Mouse (Mus musculus): ENCODE data around the gene Ppef2. TPM values are rescaled to one million over a fixed set of nuclear protein-coding genes. Genes with fewer than 3 reads are reported as not detected.

The Ppef2 gene
- total RNA-seq, 2 experiments from 2014 or later: 0.55 to 0.62 TPM

- no peak for DNase-seq (ENCODE audit: low spot score in 2 of 2)
- intact Hi-C loops (cut with DNase I): no loop called here
Observed at GRCm38 (mm10) chr5:92204162-92205036, 51.7 kb downstream of the Ppef2 start.

GRCm38 (mm10) chr5:92198266-92198665, 57.8 kb downstream of the Ppef2 start:
- intact Hi-C loops (cut with DNase I): no loop called here
- no peak for DNase-seq (ENCODE audit: low spot score in 2 of 2)

GRCm38 (mm10) chr5:92196895-92197811, 58.9 kb downstream of the Ppef2 start:
- no peak for DNase-seq (ENCODE audit: low spot score in 2 of 2)
- intact Hi-C loops (cut with DNase I): no loop called here

GRCm38 (mm10) chr5:92195716-92196115, 60.4 kb downstream of the Ppef2 start:
- DNase-seq (ENCODE audit: low spot score in 2 of 2): peak in 1 of 2 experiments; percentile 28
- intact Hi-C loops (cut with DNase I): loop anchor here (2.0 kb wide), 1 partner anchor 43 kb away; no protein-coding TSS in a partner anchor

- intact Hi-C loops (cut with DNase I): no loop called here
- DNase-seq (ENCODE audit: low spot score in 2 of 2): no peak
Observed at GRCm38 (mm10) chr5:92188881-92189483, 67.1 kb downstream of the Ppef2 start.

- intact Hi-C loops (cut with DNase I): no loop called here
- no peak for DNase-seq (ENCODE audit: low spot score in 2 of 2)
Observed at GRCm38 (mm10) chr5:92183071-92183830, 72.8 kb downstream of the Ppef2 start.

Other genes with a start within 250 kb of the Ppef2 start
- gene Cdkl2, start 212.4 kb downstream of the Ppef2 start, total RNA-seq (2021): 10 to 100 TPM; 38.6 to 40.9 TPM
- gene G3bp2, start 172.6 kb downstream of the Ppef2 start, total RNA-seq (2021): 100 to 1,000 TPM; 212 to 225 TPM
- 10 to 100 TPM; 74.6 to 76.7 TPM for gene Uso1, start 118.3 kb downstream of the Ppef2 start, total RNA-seq (2021)
- gene U90926, start 40.9 kb downstream of the Ppef2 start, total RNA-seq (2021): not detected
- 10 to 100 TPM; 38.8 to 40.9 TPM for gene Naaa, start 21.9 kb upstream of the Ppef2 start, total RNA-seq (2021)
- 10 to 100 TPM; 19.0 to 19.8 TPM for gene Sdad1, start 54.2 kb upstream of the Ppef2 start, total RNA-seq (2021)
- gene Cxcl9, start 71.8 kb upstream of the Ppef2 start, total RNA-seq (2021): not detected
- gene Art3, start 75.5 kb upstream of the Ppef2 start, total RNA-seq (2021): 1 to 10 TPM; 6.2 to 6.9 TPM
- gene Cxcl10, start 92.6 kb upstream of the Ppef2 start, total RNA-seq (2021): not detected
- 10 to 100 TPM; 26.4 to 28.7 TPM for gene Nup54, start 178.9 kb upstream of the Ppef2 start, total RNA-seq (2021)

Measured in left cerebral cortex, postnatal 25 days (tissue).